Mouse (Mus musculus): ENCODE results near the gene Rin2. TPM values are rescaled to one million over a fixed set of nuclear protein-coding genes. Genes with fewer than 3 reads are reported as not detected.

Gene Rin2
- total RNA-seq, 2 experiments from 2014 or later, result 2.8 to 3.0 TPM

Other genes starting within 250 kb of the Rin2 start
- 79.6 and 85.0 TPM in 2 replicates for gene Naa20, start 226.9 kb downstream of the Rin2 start, total RNA-seq (2014; fragmentation: Nextera tagmentation)
- 82.3 and 102 TPM in 2 replicates for gene Naa20, start 226.9 kb downstream of the Rin2 start, total RNA-seq (2017)

Measured in granulocyte monocyte progenitor cell, adult 5-6 weeks (primary cell).